Mouse (Mus musculus) hindbrain, embryonic 12.5 days (tissue): ENCODE measurements around the gene Rpe65. TPM values are rescaled to one million over a fixed set of nuclear protein-coding genes. Genes with fewer than 3 reads are reported as not detected.

Source experiments
- ATAC-seq: fragments of 200-750 bp; cut with Nextera tagmentation; 2 replicates; pipeline ENCODE4 v1.8.0; 2017; ENCODE audit warnings: moderate TSS enrichment; ENCODE audit not compliant: low FRiP score
- H3K27ac ChIP-seq: fragments of 300-500 bp; sonication (generic); 2 replicates; pipeline ENCODE4 v1.5.1; 2016; ENCODE audit warnings: mild to moderate bottlenecking
- H3K27me3 ChIP-seq: fragments of 300-500 bp; sonication (generic); 2 replicates; pipeline ENCODE4 v1.6.1; 2016; ENCODE audit warnings: mild to moderate bottlenecking
- H3K36me3 ChIP-seq: fragments of 300-500 bp; sonication (generic); 2 replicates; pipeline ENCODE4 v1.6.1; 2016; ENCODE audit warnings: mild to moderate bottlenecking
- H3K4me1 ChIP-seq: fragments of 300-500 bp; sonication (generic); 2 replicates; pipeline ENCODE4 v1.6.1; 2016
- H3K4me2 ChIP-seq: fragments of 300-500 bp; sonication (generic); replicated peaks from 2 replicates; pipeline ENCODE4 v1.6.1; 2016; ENCODE audit warnings: mild to moderate bottlenecking
- H3K4me3 ChIP-seq: fragments of 300-500 bp; sonication (generic); 2 replicates; pipeline ENCODE4 v1.5.1; 2016; ENCODE audit warnings: mild to moderate bottlenecking
- H3K9ac ChIP-seq: fragments of 300-500 bp; sonication (generic); 2 replicates; pipeline ENCODE4 v1.6.1; 2016; ENCODE audit warnings: mild to moderate bottlenecking, moderate library complexity
- H3K9me3 ChIP-seq: fragments of 300-500 bp; sonication (generic); replicated peaks from 2 replicates; pipeline ENCODE4 v1.6.1; 2016; ENCODE audit warnings: mild to moderate bottlenecking
- WGBS: fragments of 180-500 bp; shearing (Covaris S2); methylation state at CpG from one replicate; pipeline ENCODE4 v1.1.7; 2016; 5-methylcytosine and 5-hydroxymethylcytosine counted together
- polyA plus RNA-seq: library from polyadenylated mRNA; unstranded; fragments of >200 nt; fragmentation: Nextera tagmentation; extraction: Ambion mirVana; gene quantifications from 2 replicates; pipeline ENCODE4 v1.2.1, GENCODE M21; 2016

Gene Rpe65
- not detected in 2 replicates for polyA plus RNA-seq

GRCm38 (mm10) chr3:159598875-159599274 lies at the start of gene Rpe65:
TSS of gene Rpe65 (plus strand) at chr3:159599175.
- Histone ChIP-seq H3K36me3 (no peaks in the 10 kb centered on the region), H3K27me3 (no peaks in the 10 kb centered on the region), H3K27ac (no peak within 1 kb of the TSS), H3K9me3 (no peaks in the 10 kb centered on the region), H3K4me3 (no peak within 1 kb of the TSS), H3K4me2 (no peak within 1 kb of the TSS), H3K4me1 (no peaks in the 10 kb centered on the region), H3K9ac (no peak within 1 kb of the TSS)
- WGBS = 81% methylated on average over 1 of the region's 1 CpGs
- ATAC-seq = no peak

- no peaks in the 10 kb centered on the region for H3K9me3 ChIP-seq
- ATAC-seq = no peak
- no peak overlapping the region for H3K27ac ChIP-seq
- no peaks in the 10 kb centered on the region for H3K4me1 ChIP-seq
- no peaks in the 10 kb centered on the region for H3K27me3 ChIP-seq
- no peak overlapping the region for H3K9ac ChIP-seq
- H3K4me2 ChIP-seq = no peak overlapping the region
- H3K36me3 ChIP-seq = no peaks in the 10 kb centered on the region
- no peak overlapping the region for H3K4me3 ChIP-seq
Observed at GRCm38 (mm10) chr3:159550224-159550623, 48.8 kb upstream of the Rpe65 start.

DNA sequence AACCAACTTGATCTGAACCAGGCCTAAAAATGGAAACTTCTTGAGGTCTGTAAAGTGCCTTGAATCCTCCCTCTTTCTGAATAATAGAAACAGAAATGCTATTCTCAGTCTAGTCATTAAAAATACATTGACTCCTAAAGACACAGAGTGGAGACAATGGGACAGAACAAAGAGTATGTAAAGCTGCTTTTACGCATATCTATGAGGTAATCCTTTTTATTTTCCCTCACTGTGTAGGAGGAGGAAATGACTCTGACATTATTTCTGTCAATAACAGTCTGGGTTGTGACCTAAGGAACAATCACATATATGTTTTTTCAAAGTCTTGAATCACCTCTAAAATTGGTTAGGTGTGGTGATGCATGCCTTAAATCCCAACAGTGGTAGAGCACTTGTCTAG lies 16.0 kb downstream of the Rpe65 start:
- Histone ChIP-seq H3K9ac (no peak overlapping the region), H3K4me1 (no peaks in the 10 kb centered on the region), H3K9me3 (no peaks in the 10 kb centered on the region), H3K4me2 (no peak overlapping the region), H3K4me3 (no peak overlapping the region), H3K36me3 (no peaks in the 10 kb centered on the region), H3K27me3 (no peaks in the 10 kb centered on the region), H3K27ac (no peak overlapping the region)
- WGBS = 78% methylated on average over 1 of the region's 1 CpGs
- no peak for ATAC-seq

GRCm38 (mm10) chr3:159621026-159621425 lies 22.1 kb downstream of the Rpe65 start:
- Histone ChIP-seq H3K27ac (no peak overlapping the region), H3K36me3 (no peaks in the 10 kb centered on the region)
- 76% methylated on average over 1 of the region's 1 CpGs for WGBS

GRCm38 (mm10) chr3:159624010-159624409 lies 25.0 kb downstream of the Rpe65 start:
- Histone ChIP-seq H3K27ac (no peak overlapping the region), H3K27me3 (no peaks in the 10 kb centered on the region), H3K9ac (no peak overlapping the region), H3K36me3 (no peaks in the 10 kb centered on the region), H3K4me1 (no peaks in the 10 kb centered on the region), H3K4me2 (no peak overlapping the region), H3K4me3 (no peak overlapping the region), H3K9me3 (no peaks in the 10 kb centered on the region)
- ATAC-seq = no peak
- 80% methylated on average over 1 of the region's 1 CpGs for WGBS

More at GRCm38 (mm10) chr3:159621026-159621425, 22.1 kb downstream of the Rpe65 start:
- ATAC-seq = no peak
- Histone ChIP-seq H3K4me3 (no peak overlapping the region), H3K4me2 (no peak overlapping the region), H3K9ac (no peak overlapping the region), H3K27me3 (no peaks in the 10 kb centered on the region), H3K4me1 (no peaks in the 10 kb centered on the region), H3K9me3 (no peaks in the 10 kb centered on the region)

- Histone ChIP-seq H3K4me2 (no peak overlapping the region), H3K27ac (no peak overlapping the region), H3K4me3 (no peak overlapping the region), H3K9ac (no peak overlapping the region), H3K4me1 (no peaks in the 10 kb centered on the region), H3K27me3 (no peaks in the 10 kb centered on the region), H3K36me3 (no peaks in the 10 kb centered on the region), H3K9me3 (no peaks in the 10 kb centered on the region)
- WGBS = 88% methylated on average over 1 of the region's 1 CpGs
- no peak for ATAC-seq
Observed at GRCm38 (mm10) chr3:159660741-159661140, 61.8 kb downstream of the Rpe65 start.

GRCm38 (mm10) chr3:159663333-159663732 lies 64.4 kb downstream of the Rpe65 start:
- Histone ChIP-seq H3K9me3 (no peaks in the 10 kb centered on the region), H3K27ac (no peak overlapping the region), H3K9ac (no peak overlapping the region), H3K4me3 (no peak overlapping the region), H3K4me2 (no peak overlapping the region), H3K27me3 (no peaks in the 10 kb centered on the region), H3K36me3 (no peaks in the 10 kb centered on the region), H3K4me1 (no peaks in the 10 kb centered on the region)
- WGBS = 53% methylated on average over 1 of the region's 1 CpGs
- ATAC-seq = no peak

Other genes with a start within 250 kb of the Rpe65 start
- 20.6 and 22.4 TPM in 2 replicates for gene Depdc1a, start 103.7 kb upstream of the Rpe65 start, polyA plus RNA-seq
- gene Wls, start 240.5 kb downstream of the Rpe65 start, polyA plus RNA-seq = 156 and 162 TPM in 2 replicates